Mouse (Mus musculus) brain, embryonic 14.5 days (tissue): ENCODE measurements at regions not wholly inside any gene's neighbourhood (a gene's known extent, or its start where the extent isn't known, plus 50 kb on each side); places are given as distances from the start of the nearest gene placed in this dataset.

ENCODE experiments used
- CTCF ChIP-seq: fragments of 200-500 bp; IDR thresholded peaks from 2 replicates; pipeline ENCODE4 v1.5.1; 2012; ENCODE audit warnings: inconsistent platforms, mild to moderate bottlenecking, moderate library complexity, borderline replicate concordance; ENCODE audit not compliant: insufficient read depth, insufficient read length; ENCODE audit errors: extremely low read depth
- POLR2A ChIP-seq: fragments of 200-500 bp; IDR thresholded peaks from 2 replicates; pipeline ENCODE4 v1.6.1; 2012; ENCODE audit warnings: mild to moderate bottlenecking, inconsistent platforms, borderline replicate concordance; ENCODE audit not compliant: poor library complexity, insufficient read depth, insufficient read length, severe bottlenecking; ENCODE audit errors: extremely low read depth

GRCm38 (mm10) chr2:117763631-117764030 is 348.0 kb upstream of the Thbs1 start:
- TF ChIP-seq POLR2A (no peak), CTCF (no peak)
